Comparison of ENCODE assay signal across 18 mouse cellular contexts in the genomic region with DNA sequence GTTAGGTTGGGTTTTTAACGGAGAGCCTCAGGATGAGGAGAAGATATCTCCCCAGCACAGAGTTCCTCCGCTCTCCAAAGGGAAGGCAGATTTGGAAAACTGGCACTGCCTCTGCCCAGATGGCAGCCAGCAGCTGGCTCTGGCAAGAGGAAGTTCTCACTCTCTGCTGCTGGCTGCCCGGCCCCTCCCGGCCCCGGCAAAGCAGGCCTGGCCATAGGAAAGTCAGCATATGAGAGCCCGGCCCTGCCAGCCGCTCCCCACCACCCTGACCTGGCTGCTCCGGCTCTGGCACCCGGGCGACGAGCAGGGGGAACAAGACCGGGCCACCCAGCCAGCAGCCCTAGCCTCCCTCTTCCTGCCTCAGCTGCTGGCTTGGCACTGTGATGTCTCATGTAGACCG.
DNase-seq lines count a peak whose midpoint lies in the region; ATAC-seq and TF ChIP-seq lines count a peak whose summit lies in the region.
"Had no signal": no experiment of that assay in that cellular context is flagged by ENCODE, and none has a peak within 500 bp of the region (broad histone marks: within the 10 kb centered on the region; RNA-seq: fewer than 3 reads in every experiment).

No protein-coding gene starts in this region.

- peak; percentile 19 for DNase-seq in forebrain, postnatal 0 days
- DNase-seq in hindbrain, postnatal 0 days (ENCODE audit: low spot score), result peak; percentile 43
- DNase-seq in midbrain, postnatal 0 days (ENCODE audit: low spot score), result peak; percentile 37
- no peak for DNase-seq in urinary bladder, adult 2 months (ENCODE audit: low spot score)
- DNase-seq in c-Kit-positive CD71-positive TER-119-positive erythroid progenitor cells, embryonic 14.5 days (ENCODE audit: low spot score), result no peak
- DNase-seq: adrenal gland, postnatal 36 days; kidney, adult 8-10 months; kidney, postnatal 4 days; liver, embryonic 13.5 days; retina, postnatal 1 day; thymus, postnatal 4 days had no signal

- H3K27me3 ChIP-seq in forebrain, postnatal 0 days (ENCODE audit: insufficient read depth, low read length), result no peaks in the 10 kb centered on the region; the same call in none of the 2 replicates
- 0 out of 2 replicates have a peak, but pooled peaks cover 12% of the 10 kb centered on the region for H3K27me3 ChIP-seq in forebrain, embryonic 12.5 days
- H3K27me3 ChIP-seq in hindbrain, postnatal 0 days (ENCODE audit: insufficient read depth, low read length), result no peaks in the 10 kb centered on the region
- H3K27me3 ChIP-seq in hindbrain, embryonic 13.5 days, result no peaks in the 10 kb centered on the region; the same call in 1 of the 2 replicates
- H3K27me3 ChIP-seq in midbrain, postnatal 0 days (ENCODE audit: insufficient read depth, low read length), result no peaks in the 10 kb centered on the region; the same call in 1 of the 2 replicates
- H3K27me3 ChIP-seq in midbrain, embryonic 16.5 days (ENCODE audit: control insufficient read depth, insufficient read depth, low read depth, low read length), result no peaks in the 10 kb centered on the region; the same call in 1 of the 2 replicates
- H3K27me3 ChIP-seq: embryonic facial prominence, embryonic 13.5 days; heart, embryonic 15.5 days; liver, embryonic 13.5 days had no signal

- H3K36me3 ChIP-seq in forebrain, postnatal 0 days (ENCODE audit: insufficient read depth), result no peaks in the 10 kb centered on the region
- H3K36me3 ChIP-seq in forebrain, embryonic 12.5 days (replicated peaks), result no peaks in the 10 kb centered on the region
- no peaks in the 10 kb centered on the region for H3K36me3 ChIP-seq in hindbrain, postnatal 0 days (ENCODE audit: insufficient read depth, low read length)
- H3K36me3 ChIP-seq in hindbrain, embryonic 13.5 days, result no peaks in the 10 kb centered on the region
- no peaks in the 10 kb centered on the region for H3K36me3 ChIP-seq in midbrain, postnatal 0 days (ENCODE audit: insufficient read depth, low read length)
- H3K36me3 ChIP-seq in midbrain, embryonic 16.5 days (ENCODE audit: control insufficient read depth, insufficient read depth, low read length), result no peaks in the 10 kb centered on the region
- H3K36me3 ChIP-seq: embryonic facial prominence, embryonic 13.5 days; heart, embryonic 15.5 days; limb, embryonic 10.5 days; liver, embryonic 13.5 days had no signal

- H3K4me3 ChIP-seq in forebrain, postnatal 0 days (ENCODE audit: low read depth, low read length), result no peak overlapping the region
- H3K4me3 ChIP-seq in forebrain, embryonic 12.5 days (replicated peaks), result no peak overlapping the region
- no peak overlapping the region for H3K4me3 ChIP-seq in hindbrain, postnatal 0 days (ENCODE audit: low read length)
- no peak overlapping the region for H3K4me3 ChIP-seq in hindbrain, embryonic 13.5 days
- no peak overlapping the region for H3K4me3 ChIP-seq in midbrain, postnatal 0 days (ENCODE audit: low read depth, low read length)
- H3K4me3 ChIP-seq in midbrain, embryonic 16.5 days (ENCODE audit: low read depth, low read length), result no peak overlapping the region
- H3K4me3 ChIP-seq: embryonic facial prominence, embryonic 13.5 days; heart, embryonic 15.5 days; limb, embryonic 10.5 days; liver, embryonic 13.5 days had no signal

- H3K4me2 ChIP-seq in forebrain, postnatal 0 days (ENCODE audit: low read depth), result no peak overlapping the region
- no peak overlapping the region for H3K4me2 ChIP-seq in forebrain, embryonic 12.5 days
- H3K4me2 ChIP-seq in hindbrain, postnatal 0 days (ENCODE audit: low read depth, low read length), result no peak overlapping the region
- H3K4me2 ChIP-seq in hindbrain, embryonic 13.5 days, result no peak overlapping the region
- H3K4me2 ChIP-seq in midbrain, postnatal 0 days (ENCODE audit: low read depth, low read length, poor library complexity, severe bottlenecking), result no peak overlapping the region
- no peak overlapping the region for H3K4me2 ChIP-seq in midbrain, embryonic 16.5 days (ENCODE audit: low read length)
- H3K4me2 ChIP-seq: embryonic facial prominence, embryonic 13.5 days; heart, embryonic 15.5 days; liver, embryonic 13.5 days had no signal

- TF ChIP-seq CTCF in forebrain, postnatal 0 days (IDR thresholded peaks at IDR 0.05; ENCODE audit: low read depth), result no peak
- no peak for TF ChIP-seq CTCF in hindbrain, postnatal 0 days (IDR thresholded peaks at IDR 0.05; ENCODE audit: low read depth)
- TF ChIP-seq CTCF in midbrain, postnatal 0 days (IDR thresholded peaks at IDR 0.05), result no peak

- 71% methylated on average over 13 of the region's 13 CpGs for WGBS in forebrain, postnatal 0 days
- WGBS in forebrain, embryonic 12.5 days, result 95% methylated on average over 13 of the region's 13 CpGs
- WGBS in hindbrain, postnatal 0 days, result 64% methylated on average over 12 of the region's 13 CpGs
- WGBS in hindbrain, embryonic 13.5 days, result 80% methylated on average over 13 of the region's 13 CpGs
- 84% methylated on average over 13 of the region's 13 CpGs for WGBS in midbrain, postnatal 0 days
- whole genome bisulfite sequencing in midbrain, embryonic 16.5 days, result 88% methylated on average over 13 of the region's 13 CpGs

- H3K4me1 ChIP-seq in forebrain, postnatal 0 days (ENCODE audit: insufficient read depth), result no peaks in the 10 kb centered on the region
- H3K4me1 ChIP-seq in forebrain, embryonic 12.5 days, result no peaks in the 10 kb centered on the region
- H3K4me1 ChIP-seq in hindbrain, postnatal 0 days (ENCODE audit: insufficient read depth, low read length), result no peaks in the 10 kb centered on the region
- H3K4me1 ChIP-seq in hindbrain, embryonic 13.5 days (replicated peaks), result peaks cover 6% of the 10 kb centered on the region; the same call in 1 of the 2 replicates
- H3K4me1 ChIP-seq in midbrain, postnatal 0 days (ENCODE audit: insufficient read depth, low read length), result no peaks in the 10 kb centered on the region; the same call in 1 of the 2 replicates
- no peaks in the 10 kb centered on the region for H3K4me1 ChIP-seq in midbrain, embryonic 16.5 days (ENCODE audit: control insufficient read depth, insufficient read depth, low read length)
- H3K4me1 ChIP-seq: heart, embryonic 15.5 days; liver, embryonic 13.5 days had no signal

- H3K27ac ChIP-seq in forebrain, postnatal 0 days (ENCODE audit: low read depth, low read length), result no peak overlapping the region
- H3K27ac ChIP-seq in forebrain, embryonic 12.5 days, result no peak overlapping the region
- H3K27ac ChIP-seq in hindbrain, postnatal 0 days, result no peak overlapping the region
- no peak overlapping the region for H3K27ac ChIP-seq in hindbrain, embryonic 13.5 days
- H3K27ac ChIP-seq in midbrain, postnatal 0 days (ENCODE audit: low read depth, low read length), result no peak overlapping the region
- H3K27ac ChIP-seq in midbrain, embryonic 16.5 days (ENCODE audit: low read length), result no peak overlapping the region
- H3K27ac ChIP-seq: embryonic facial prominence, embryonic 13.5 days; heart, embryonic 15.5 days; limb, embryonic 10.5 days; liver, embryonic 13.5 days had no signal

- ATAC-seq in forebrain, postnatal 0 days, result peak; percentile 25; the same call in 1 of the 2 replicates
- ATAC-seq in forebrain, embryonic 12.5 days (ENCODE audit: low FRiP score), result no peak
- ATAC-seq in hindbrain, postnatal 0 days, result peak; percentile 66; the same call in 1 of the 2 replicates
- no peak for ATAC-seq in hindbrain, embryonic 13.5 days (ENCODE audit: low FRiP score)
- no peak for ATAC-seq in midbrain, postnatal 0 days (ENCODE audit: low FRiP score)
- no peak for ATAC-seq in midbrain, embryonic 16.5 days
- ATAC-seq: activated CD4-positive, CD25-positive, alpha-beta regulatory T cell, adult 4 months had no signal

- H3K9ac ChIP-seq in forebrain, postnatal 0 days, result no peak overlapping the region
- H3K9ac ChIP-seq in forebrain, embryonic 12.5 days, result no peak overlapping the region
- no peak overlapping the region for H3K9ac ChIP-seq in hindbrain, postnatal 0 days (replicated peaks; ENCODE audit: low read length)
- no peak overlapping the region for H3K9ac ChIP-seq in hindbrain, embryonic 13.5 days
- H3K9ac ChIP-seq in midbrain, postnatal 0 days (replicated peaks; ENCODE audit: low read length, poor library complexity, severe bottlenecking), result no peak overlapping the region
- no peak overlapping the region for H3K9ac ChIP-seq in midbrain, embryonic 16.5 days (ENCODE audit: low read depth, low read length)
- H3K9ac ChIP-seq: embryonic facial prominence, embryonic 13.5 days; heart, embryonic 15.5 days; liver, embryonic 13.5 days had no signal

- H3K9me3 ChIP-seq in forebrain, postnatal 0 days (ENCODE audit: low read length), result no peaks in the 10 kb centered on the region
- H3K9me3 ChIP-seq in forebrain, embryonic 12.5 days, result no peaks in the 10 kb centered on the region
- H3K9me3 ChIP-seq in hindbrain, postnatal 0 days (ENCODE audit: low read length), result no peaks in the 10 kb centered on the region
- H3K9me3 ChIP-seq in hindbrain, embryonic 13.5 days, result no peaks in the 10 kb centered on the region
- no peaks in the 10 kb centered on the region for H3K9me3 ChIP-seq in midbrain, postnatal 0 days (ENCODE audit: low read length)
- no peaks in the 10 kb centered on the region for H3K9me3 ChIP-seq in midbrain, embryonic 16.5 days (replicated peaks; ENCODE audit: control insufficient read depth, low read length, poor library complexity, severe bottlenecking)
- H3K9me3 ChIP-seq: embryonic facial prominence, embryonic 13.5 days; heart, embryonic 15.5 days; limb, embryonic 10.5 days; liver, embryonic 13.5 days had no signal

Comparison
In these comparisons a context has a peak if more than half of its experiments do, and no peak if none do; other contexts are left out.
1. ATAC-seq: peak in forebrain, postnatal 0 days (single experiment) and hindbrain, postnatal 0 days (single experiment); none in forebrain, embryonic 12.5 days (single experiment), hindbrain, embryonic 13.5 days (single experiment), midbrain, postnatal 0 days (single experiment) and midbrain, embryonic 16.5 days (single experiment).
2. DNase-seq: peak in forebrain, postnatal 0 days (single experiment), hindbrain, postnatal 0 days (single experiment) and midbrain, postnatal 0 days (single experiment); none in urinary bladder, adult 2 months (single experiment) and c-Kit-positive CD71-positive TER-119-positive erythroid progenitor cells, embryonic 14.5 days (single experiment).